Comparison of ENCODE assay signal across 8 mouse cellular contexts in genomic region chr6:85188256-85189110, GRCm38 (mm10). TPM values are rescaled to one million over a fixed set of nuclear protein-coding genes. Genes with fewer than 3 reads are reported as not detected.
A peak's percentile ranks its signal among the peaks of the same experiment; 100 is the strongest.
DNase-seq lines count a peak whose midpoint lies in the region; TF ChIP-seq lines count a peak whose summit lies in the region.

No protein-coding gene starts in this region.

- under 1% methylated on average over 39 of the region's 39 CpGs for WGBS in hindbrain, embryonic 10.5 days
- WGBS in limb, embryonic 10.5 days = 2% methylated on average over 39 of the region's 39 CpGs
- WGBS in olfactory bulb, adult 2 months = 5% methylated on average over 39 of the region's 39 CpGs

- H3K4me1 ChIP-seq in hindbrain, embryonic 10.5 days (replicated peaks) = peaks cover 49% of the 10 kb centered on the region
- peaks cover 43% of the 10 kb centered on the region for H3K4me1 ChIP-seq in limb, embryonic 10.5 days
- peaks cover 31% of the 10 kb centered on the region for H3K4me1 ChIP-seq in olfactory bulb, adult 2 months (ENCODE audit: control insufficient read depth, insufficient read depth, low read length)

- H3K4me3 ChIP-seq in left cerebral cortex, adult 2 months = peak overlapping the region; percentile 55
- peak overlapping the region; percentile 57 for H3K4me3 ChIP-seq in hindbrain, embryonic 10.5 days
- peak overlapping the region; percentile 50 for H3K4me3 ChIP-seq in limb, embryonic 10.5 days
- H3K4me3 ChIP-seq in olfactory bulb, adult 2 months (ENCODE audit: insufficient read depth, low read depth, low read length) = peak overlapping the region; percentile 28

- DNase-seq in left cerebral cortex, adult 2 months (ENCODE audit: extremely low spot score in 1 of 2, low spot score in 2 of 2) = peak in 1 of 2 experiments; percentile 33
- DNase-seq in left cerebral cortex, postnatal 25 days (ENCODE audit: low spot score in 2 of 2) = no peak
- peak; percentile 68 for DNase-seq in hindbrain, embryonic 10.5 days (ENCODE audit: low spot score)
- peak; percentile 74 for DNase-seq in limb, embryonic 10.5 days (ENCODE audit: low spot score)
- DNase-seq in cerebellum, adult 9-11 months = no peak
- DNase-seq in layer of hippocampus, adult 18-20 months (ENCODE audit: low spot score in 2 of 2) = no peak
- no peak for DNase-seq in natural killer cell, adult 2 months (ENCODE audit: low spot score in 2 of 2)

- peaks cover 99% of the 10 kb centered on the region for H3K27me3 ChIP-seq in hindbrain, embryonic 10.5 days (ENCODE audit: insufficient read depth, poor library complexity, severe bottlenecking)
- peaks cover 99% of the 10 kb centered on the region for H3K27me3 ChIP-seq in limb, embryonic 10.5 days (ENCODE audit: low read depth, poor library complexity, severe bottlenecking)

- no peaks in the 10 kb centered on the region for H3K9me3 ChIP-seq in hindbrain, embryonic 10.5 days
- no peaks in the 10 kb centered on the region for H3K9me3 ChIP-seq in limb, embryonic 10.5 days (replicated peaks)

- intact Hi-C loops in left cerebral cortex, adult 2 months (cut with DNase I) = no loop called here
- intact Hi-C loops in left cerebral cortex, postnatal 25 days (cut with DNase I) = no loop called here

- TF ChIP-seq POLR2A in olfactory bulb, adult 2 months (IDR thresholded peaks at IDR 0.05; ENCODE audit: insufficient read depth, low read depth, low read length) = no peak

- peak overlapping the region; percentile 82 for H3K27ac ChIP-seq in left cerebral cortex, adult 2 months
- peak overlapping the region; percentile 70; the same call in 1 of the 2 replicates for H3K27ac ChIP-seq in hindbrain, embryonic 10.5 days
- peak overlapping the region; percentile 46; the same call in 1 of the 2 replicates for H3K27ac ChIP-seq in limb, embryonic 10.5 days
- no peak overlapping the region for H3K27ac ChIP-seq in olfactory bulb, adult 2 months (ENCODE audit: insufficient read depth, low read depth, low read length)

- no peak for TF ChIP-seq CTCF in left cerebral cortex, adult 2 months (IDR thresholded peaks at IDR 0.05)
- TF ChIP-seq CTCF in olfactory bulb, adult 2 months (IDR thresholded peaks at IDR 0.05; ENCODE audit: insufficient read depth, low read depth, low read length) = no peak

- no peaks in the 10 kb centered on the region for H3K36me3 ChIP-seq in hindbrain, embryonic 10.5 days
- no peaks in the 10 kb centered on the region for H3K36me3 ChIP-seq in limb, embryonic 10.5 days

RNA-seq across cellular contexts. Expression of gene Emx1, which starts 1.2 kb away (rescaled TPM):
- total RNA-seq in left cerebral cortex, adult 2 months (2021) = 10 to 100 TPM; 32.8 to 40.1 TPM
- total RNA-seq in left cerebral cortex, postnatal 25 days (2021) = 10 to 100 TPM; 33.6 to 33.7 TPM
- 0.52 and 1.0 TPM in 2 replicates for polyA plus RNA-seq in hindbrain, embryonic 10.5 days (2016; fragmentation: Nextera tagmentation; extraction: Ambion mirVana)
- 1.8 and 3.9 TPM in 2 replicates for polyA plus RNA-seq in limb, embryonic 10.5 days (2016; fragmentation: Nextera tagmentation; extraction: Ambion mirVana)
- not detected in 2 replicates for polyA plus RNA-seq in olfactory bulb, adult 2 months (2012; ENCODE audit: insufficient read depth, insufficient read length, low replicate concordance, missing spikeins)
- total RNA-seq in layer of hippocampus, adult 18-20 months (2021) = 10 to 100 TPM; 17.0 to 19.3 TPM

RNA-seq across cellular contexts. Expression of gene Spr, which starts 50.9 kb away (rescaled TPM):
- total RNA-seq in left cerebral cortex, adult 2 months (2021) = 10 to 100 TPM; 40.8 to 41.6 TPM
- total RNA-seq in left cerebral cortex, postnatal 25 days (2021) = 10 to 100 TPM; 36.9 to 38.2 TPM
- 53.8 and 66.2 TPM in 2 replicates for polyA plus RNA-seq in hindbrain, embryonic 10.5 days (2016; fragmentation: Nextera tagmentation; extraction: Ambion mirVana)
- polyA plus RNA-seq in limb, embryonic 10.5 days (2016; fragmentation: Nextera tagmentation; extraction: Ambion mirVana) = 52.5 and 64.9 TPM in 2 replicates
- not detected in 2 replicates for polyA plus RNA-seq in olfactory bulb, adult 2 months (2012; ENCODE audit: insufficient read depth, insufficient read length, low replicate concordance, missing spikeins)
- 10 to 100 TPM; 54.5 to 55.2 TPM for total RNA-seq in layer of hippocampus, adult 18-20 months (2021)

Comparison
In these comparisons a context has a peak if more than half of its experiments do, and no peak if none do; other contexts are left out.
1. DNase-seq: peak in hindbrain, embryonic 10.5 days (single experiment) and limb, embryonic 10.5 days (single experiment); none in left cerebral cortex, postnatal 25 days (0 of 2), cerebellum, adult 9-11 months (single experiment), layer of hippocampus, adult 18-20 months (0 of 2) and natural killer cell, adult 2 months (0 of 2).
2. Peak in every context shown above with its lines, with median percentiles within 50 percentile points of each other: H3K4me3 ChIP-seq.